Mouse (Mus musculus) small intestine, adult 2 months (tissue): ENCODE results near the gene Zfp568.

ENCODE experiments used
- CTCF ChIP-seq: fragments of 200-500 bp; IDR thresholded peaks from 2 replicates; pipeline ENCODE4 v1.5.1; 2012; ENCODE audit warnings: low read depth, mild to moderate bottlenecking, control low read depth, inconsistent platforms, low read length, moderate library complexity, mixed read lengths; ENCODE audit not compliant: insufficient replicate concordance, insufficient read length; ENCODE audit errors: extremely low read depth
- POLR2A ChIP-seq: fragments of 200-500 bp; IDR thresholded peaks from 2 replicates; pipeline ENCODE4 v1.6.1; 2012; ENCODE audit warnings: low read depth, mild to moderate bottlenecking, control low read depth, inconsistent platforms, low read length, moderate library complexity

GRCm38 (mm10) chr7:29981455-29981854, 2.3 kb upstream of the Zfp568 start:
- no peak for TF ChIP-seq POLR2A
- TF ChIP-seq CTCF: no peak
